Mouse (Mus musculus) cerebellum, adult 11 months (tissue): Measurements from ENCODE around the gene Uso1.
A peak's percentile ranks its signal among the peaks of the same experiment; 100 is the strongest.

ENCODE experiments used
- DNase-seq: peaks from one replicate; pipeline ENCODE4 v3.0.0; 2022

Uso1 gene

DNA sequence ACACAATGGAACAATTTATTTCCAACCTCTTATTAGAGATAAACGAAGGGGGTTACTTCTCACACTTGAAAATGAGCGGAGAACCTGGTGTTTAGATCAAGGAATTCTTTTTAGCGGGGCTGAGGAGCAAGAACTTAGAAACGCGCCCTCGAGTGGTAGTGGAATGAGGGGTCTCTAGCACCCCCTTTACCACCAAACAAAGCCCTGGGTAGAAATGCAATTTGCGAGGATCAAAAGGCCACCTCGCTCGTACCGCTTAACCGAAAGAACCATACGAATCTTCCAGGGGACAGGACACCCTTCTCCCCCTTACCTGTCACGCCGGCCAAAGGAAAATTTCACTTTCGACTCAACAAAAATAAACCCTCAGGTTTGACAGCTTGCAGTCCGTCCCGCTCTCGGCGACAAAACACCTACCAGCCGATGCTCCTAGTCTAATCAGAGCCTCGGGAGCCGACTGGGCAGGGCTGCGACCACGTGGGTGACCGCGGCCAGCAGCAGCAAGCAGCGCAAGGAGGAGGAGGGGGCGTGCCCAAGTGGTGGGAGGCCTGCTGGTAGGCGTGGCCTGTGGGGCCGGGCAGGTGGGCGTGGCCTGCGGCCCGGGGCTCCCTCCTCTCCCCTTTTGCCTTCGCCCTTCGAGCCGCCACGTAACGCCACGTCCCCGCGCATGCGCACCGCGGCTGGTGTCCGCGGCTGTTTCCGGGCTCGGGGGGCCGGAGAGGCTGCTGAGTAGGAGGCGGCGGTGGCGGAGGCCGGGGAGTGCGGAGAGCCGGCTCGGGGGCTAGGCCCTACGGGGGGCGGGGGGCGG is at the start of gene Uso1:
Gene Uso1, plus strand, starts transcription at position 700 of the 808 bp plus-strand sequence.
- peak; percentile 99 for DNase-seq

DNA sequence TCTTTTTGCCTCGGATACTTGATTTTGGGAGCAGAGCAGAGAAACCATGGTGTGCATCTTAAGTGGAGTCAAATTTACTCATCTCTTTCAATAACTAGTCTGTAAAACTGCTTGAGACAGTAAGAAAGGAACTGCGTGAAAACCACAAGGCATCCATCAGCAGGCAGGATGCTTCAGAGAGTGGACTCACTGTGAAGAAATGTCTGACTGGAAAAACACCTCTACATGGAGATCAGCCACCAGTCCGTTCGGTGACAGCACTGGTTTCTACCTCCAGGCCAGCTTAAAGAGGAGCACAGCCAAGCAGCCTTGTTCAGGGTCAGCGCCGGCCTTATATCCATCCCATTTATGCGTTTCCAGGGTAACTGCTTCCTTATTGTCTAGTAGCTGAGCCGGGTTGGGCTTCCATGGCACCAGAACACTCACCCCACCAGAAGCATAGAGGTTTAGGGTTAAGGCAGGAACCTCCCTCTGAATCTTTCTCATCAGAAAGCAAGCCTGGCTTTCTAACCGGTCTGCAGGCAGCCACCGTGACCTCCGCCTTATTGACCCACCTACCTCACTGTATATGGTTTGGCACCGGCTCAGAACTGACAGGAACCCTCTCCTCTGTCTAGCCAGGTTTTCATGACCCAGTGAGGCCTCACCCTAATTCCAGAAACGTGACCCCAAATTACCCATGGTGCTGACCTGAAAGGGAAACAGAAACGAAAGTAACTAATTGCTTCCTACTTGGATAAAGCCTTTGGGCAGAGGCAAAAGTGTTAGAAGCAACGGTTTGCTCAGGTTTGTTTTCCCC is 44.3 kb upstream of the Uso1 start:
- DNase-seq = no peak

DNA sequence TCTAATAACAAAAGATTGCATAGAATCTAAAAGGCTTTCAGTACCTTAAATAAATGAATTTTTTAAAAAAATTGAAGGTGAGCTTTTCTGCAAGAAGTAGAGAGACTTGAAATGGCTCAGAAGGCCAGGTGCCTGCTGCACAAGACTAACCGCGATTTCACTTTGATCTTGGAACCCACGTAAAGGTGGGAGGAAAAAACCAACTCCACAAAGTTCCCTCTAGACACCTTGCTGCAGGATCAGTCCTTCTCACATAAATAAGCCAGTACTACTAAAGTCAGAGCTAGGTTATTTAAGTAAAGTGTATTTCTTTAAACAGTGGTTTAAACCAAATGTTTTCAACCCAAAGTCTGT is 43.7 kb upstream of the Uso1 start:
- DNase-seq = no peak

DNA sequence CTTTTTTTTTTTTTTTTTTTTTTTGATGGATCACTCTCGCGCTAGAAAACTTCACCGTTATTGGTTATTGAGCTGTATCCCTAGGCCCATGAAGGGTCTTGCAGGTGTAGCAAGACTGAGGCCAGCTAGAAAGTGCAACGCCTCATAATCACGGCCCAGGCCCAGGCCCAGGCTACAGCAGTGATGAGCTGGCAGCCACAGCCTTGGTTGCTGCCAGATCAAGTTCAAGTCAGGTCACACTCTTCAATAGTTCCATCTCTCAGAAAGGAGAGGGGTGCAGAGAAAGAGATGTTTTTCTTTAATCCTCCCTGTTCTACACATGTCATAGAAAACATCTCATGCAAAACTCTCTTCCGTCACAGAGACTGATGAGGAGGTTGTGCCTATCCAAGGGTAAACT is 41.0 kb upstream of the Uso1 start:
- DNase-seq = no peak

GRCm38 (mm10) chr5:92097779-92098178 is 40.0 kb upstream of the Uso1 start:
- no peak for DNase-seq

DNA sequence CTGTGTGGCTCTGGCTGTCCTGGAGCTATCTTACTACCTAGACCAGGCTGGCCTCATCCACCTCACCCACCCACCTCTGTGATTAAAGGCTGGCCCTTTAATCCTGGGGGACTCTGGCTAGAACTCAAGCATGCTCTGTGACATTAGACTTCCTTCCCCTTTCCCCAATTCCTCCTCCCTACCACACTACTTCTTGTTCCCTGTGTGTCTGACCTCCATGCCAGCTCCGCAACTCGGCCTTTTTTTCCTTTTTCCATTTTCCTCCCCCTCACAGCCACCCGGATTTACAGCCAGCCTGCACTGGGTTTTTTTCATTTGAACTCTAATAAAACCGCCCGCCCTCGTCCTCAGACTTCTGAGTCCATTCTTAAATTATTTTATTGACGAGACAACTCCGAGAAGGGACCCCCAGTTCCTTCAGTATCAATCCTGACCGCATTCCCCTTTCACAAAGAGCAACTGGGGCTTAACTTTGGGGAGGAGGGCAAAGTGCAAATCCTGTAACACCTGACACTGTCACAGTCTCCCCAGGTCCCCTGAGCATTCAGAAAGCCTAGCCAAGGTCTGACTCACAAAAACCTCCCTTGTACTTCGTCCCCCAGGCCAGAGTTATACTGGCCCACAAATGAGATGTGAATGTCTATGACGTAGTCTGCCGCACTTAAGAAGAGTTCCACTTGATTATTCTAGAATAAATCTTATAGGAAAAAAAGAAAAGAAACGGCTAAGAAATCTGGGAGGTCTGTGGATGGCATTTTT is 39.2 kb upstream of the Uso1 start:
- no peak for DNase-seq

GRCm38 (mm10) chr5:92101601-92102000 is 36.1 kb upstream of the Uso1 start:
- no peak for DNase-seq

GRCm38 (mm10) chr5:92103062-92103461 is 34.7 kb upstream of the Uso1 start:
- DNase-seq = no peak

DNA sequence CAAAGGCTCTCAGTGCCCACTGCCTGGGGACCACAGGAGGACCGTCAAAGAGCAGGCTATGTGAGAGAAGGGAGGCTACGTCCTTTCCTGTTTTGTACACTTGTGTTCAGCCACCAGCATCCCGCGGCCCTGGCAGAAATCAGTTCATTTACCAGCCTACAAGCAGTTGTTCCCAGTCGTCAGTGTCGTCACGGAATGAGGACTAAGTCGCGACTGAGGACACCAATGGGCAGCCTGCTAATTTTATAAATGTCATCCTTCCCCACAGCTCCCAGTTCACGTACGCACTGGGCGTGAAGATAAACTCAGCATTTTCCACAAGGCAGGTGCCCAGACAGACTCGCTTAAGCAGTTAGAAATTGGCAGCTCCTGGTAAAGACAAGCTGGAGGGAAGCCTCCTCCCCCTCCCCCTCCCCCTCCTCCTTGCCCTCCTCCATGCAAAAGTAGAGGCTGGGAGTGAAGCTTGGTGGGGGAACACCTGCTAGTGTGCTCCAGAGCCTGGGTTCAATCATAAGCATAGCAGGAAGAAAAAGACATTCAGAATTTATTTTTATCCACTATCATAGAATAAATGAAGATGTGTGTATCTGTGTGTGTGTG is 33.8 kb upstream of the Uso1 start:
- DNase-seq = no peak

DNA sequence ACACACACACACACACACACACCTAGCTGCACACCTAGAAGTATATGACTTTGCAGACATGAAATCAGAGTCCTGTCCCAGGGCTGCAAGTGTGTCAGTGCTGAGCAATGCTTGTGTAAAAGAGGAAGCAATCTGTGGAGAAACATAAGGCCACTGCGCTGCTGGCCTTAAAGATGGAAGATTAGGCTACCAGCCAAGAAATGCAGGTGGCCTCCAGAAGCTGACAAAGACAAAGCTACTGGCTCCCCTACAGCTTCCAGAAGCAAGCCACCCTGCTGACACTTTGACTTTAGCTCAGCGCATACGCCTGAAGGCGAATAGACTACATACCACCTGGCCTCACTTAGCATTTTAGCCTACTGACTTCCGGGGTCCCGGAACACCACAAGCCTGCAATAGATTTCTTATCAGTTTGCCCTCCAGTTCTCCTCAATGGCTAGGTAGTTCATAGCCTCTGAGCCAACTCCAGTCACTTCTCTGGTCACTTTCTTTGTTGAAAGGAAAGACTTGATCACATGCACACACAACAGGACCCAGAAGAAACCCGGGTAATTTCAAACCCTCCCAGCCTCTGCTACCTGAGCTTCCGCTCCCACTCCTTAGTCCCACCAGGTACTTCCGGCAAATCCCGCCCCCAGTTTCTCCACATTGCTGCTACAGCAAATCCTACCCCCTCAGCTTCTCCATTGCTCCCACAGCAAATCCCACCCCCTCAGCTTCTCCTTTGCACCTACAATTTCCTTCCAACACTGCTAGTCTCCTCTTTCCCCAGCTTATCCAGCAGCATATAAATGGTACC is 31.2 kb upstream of the Uso1 start:
- DNase-seq = peak; percentile 28

DNA sequence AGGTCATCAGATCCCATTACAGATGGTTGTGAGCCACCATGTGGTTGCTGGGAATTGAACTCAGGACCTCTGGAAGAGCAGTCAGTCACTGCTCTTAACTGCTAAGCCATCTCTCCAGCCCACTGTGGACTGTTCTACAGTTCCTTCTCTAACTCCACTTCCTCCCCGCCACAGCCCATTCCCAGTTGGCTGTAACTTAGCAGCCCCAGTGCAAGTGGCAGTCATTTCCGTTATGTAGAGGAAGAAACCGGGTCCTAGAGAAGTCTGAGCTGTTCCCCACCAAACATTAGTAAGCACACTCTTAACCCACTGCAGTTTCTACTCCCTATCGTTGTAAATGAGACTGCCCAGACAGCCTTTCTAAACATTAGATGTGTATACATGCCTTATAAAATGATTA is 30.5 kb upstream of the Uso1 start:
- no peak for DNase-seq

DNA sequence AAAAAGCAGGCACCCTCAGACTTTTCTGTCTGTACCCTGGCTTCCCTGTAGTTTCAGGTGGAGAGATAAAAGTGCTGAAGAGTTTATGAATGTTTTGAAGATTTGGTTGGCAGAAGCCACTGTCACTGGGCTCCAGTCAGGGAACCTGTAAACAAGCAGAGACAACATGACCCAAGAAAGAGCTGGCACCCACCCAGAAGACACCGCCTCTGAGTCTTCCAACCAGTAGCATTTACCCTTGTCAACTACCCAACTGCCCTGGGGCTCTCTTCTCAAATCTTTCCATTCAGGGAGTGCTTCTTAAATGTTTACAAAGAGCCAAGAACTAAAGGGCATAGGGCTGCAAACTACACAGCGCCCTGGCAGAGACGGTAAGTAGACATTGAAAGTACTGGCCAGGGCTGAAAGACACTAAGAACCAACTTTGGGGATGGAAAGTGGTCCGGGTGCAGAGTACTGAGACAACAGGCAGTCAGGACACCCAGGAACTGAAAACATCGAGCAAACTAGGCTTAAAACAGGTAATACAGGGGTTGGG is 26.9 kb upstream of the Uso1 start:
- DNase-seq = no peak

DNA sequence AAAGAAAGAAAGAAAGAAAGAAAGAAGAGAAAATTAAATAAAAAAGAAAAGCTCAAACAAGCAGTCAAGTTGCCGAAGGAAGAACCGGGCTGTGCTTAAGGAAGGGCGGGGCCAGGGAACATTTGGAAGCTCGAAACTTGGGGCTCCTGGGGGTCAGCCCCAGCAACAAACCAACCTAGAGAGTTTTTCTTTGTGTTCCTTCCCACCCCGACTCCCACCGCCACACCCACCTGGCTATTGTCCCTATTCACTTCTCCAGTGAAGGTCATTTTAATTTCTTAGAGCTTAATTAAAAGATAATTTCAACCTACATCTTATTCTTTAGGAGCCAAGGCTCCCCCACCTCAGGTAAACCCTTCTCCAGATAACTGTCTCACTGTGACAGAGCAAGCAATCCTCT is 25.6 kb upstream of the Uso1 start:
- no peak for DNase-seq

DNA sequence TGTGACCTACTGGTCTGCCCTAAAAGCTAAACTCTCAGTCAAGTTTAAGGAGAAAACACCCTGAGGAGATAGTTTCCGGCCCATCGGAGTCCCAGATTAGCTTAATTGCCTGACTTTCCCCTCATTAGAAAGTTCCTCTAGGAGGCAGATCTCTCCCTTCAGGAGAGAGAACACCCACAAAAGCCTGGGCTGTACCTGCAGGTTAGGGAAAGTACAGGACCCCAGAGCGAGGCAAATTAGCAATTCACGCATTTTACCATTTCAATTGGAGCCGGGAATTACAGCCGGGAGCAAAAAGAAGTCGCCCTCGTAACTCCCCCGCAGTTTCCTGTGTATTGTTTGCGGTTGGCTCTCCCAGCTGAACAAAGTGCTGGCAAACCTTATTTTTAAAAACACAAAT is 25.2 kb upstream of the Uso1 start:
- no peak for DNase-seq

GRCm38 (mm10) chr5:92113484-92113883 is 24.3 kb upstream of the Uso1 start:
- DNase-seq = no peak

DNA sequence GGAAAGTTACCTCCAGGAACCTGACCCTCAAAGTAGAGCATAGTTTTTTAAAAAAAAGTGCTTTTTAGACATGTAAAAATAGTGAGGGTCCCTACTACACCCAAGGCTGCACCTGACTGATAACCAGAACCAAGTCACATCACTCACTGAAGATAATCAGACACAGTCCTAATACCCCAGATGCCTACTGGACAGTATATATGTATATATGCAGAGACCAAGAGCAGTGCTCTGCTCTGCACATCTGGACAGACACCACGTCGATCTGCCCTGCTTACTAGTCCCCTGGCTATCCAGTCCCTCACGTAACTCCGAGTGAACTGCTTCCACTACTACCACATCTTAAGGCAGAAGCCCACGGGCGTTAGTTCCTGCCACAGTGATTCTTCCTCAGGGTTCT is 23.5 kb upstream of the Uso1 start:
- DNase-seq = no peak

DNA sequence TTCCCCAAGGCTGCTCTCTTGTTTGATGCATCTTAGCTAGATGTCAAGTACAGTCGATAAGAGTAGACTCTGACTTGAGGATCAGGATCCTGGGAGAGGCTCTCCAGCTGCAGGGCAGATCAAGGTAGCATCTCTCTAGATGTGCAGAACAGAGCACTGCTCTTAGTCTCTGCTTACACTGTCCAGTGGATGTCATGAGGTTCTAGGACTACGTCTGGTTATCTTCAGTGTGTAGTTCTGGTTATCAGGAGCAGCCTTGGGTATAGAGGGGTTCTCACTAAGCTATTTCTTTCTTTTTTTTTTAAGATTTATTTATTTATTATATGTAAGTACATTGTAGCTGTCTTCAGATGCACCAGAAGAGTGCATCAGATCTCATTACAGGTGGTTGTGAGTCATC is 22.8 kb upstream of the Uso1 start:
- no peak for DNase-seq

GRCm38 (mm10) chr5:92117823-92118403 is 19.8 kb upstream of the Uso1 start:
- DNase-seq = peak; percentile 66

DNA sequence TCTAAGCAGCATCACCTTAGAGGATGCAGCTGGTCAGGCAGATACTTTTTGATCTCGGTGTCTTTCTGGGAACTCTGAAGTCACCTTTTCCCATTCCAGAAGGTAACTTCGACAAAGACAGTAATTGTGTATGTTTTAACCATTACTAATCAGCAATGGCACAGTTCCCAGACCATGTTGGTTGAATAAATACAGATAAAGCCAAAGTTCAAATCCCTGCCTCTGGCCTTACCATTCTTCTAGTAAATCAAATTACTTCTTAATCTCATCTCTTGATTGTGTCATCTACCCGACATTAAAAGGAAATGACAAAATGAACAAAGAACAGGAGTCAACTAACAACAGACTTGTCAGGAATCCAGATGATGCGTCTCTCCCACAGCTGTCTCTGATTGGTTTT is 16.1 kb upstream of the Uso1 start:
- no peak for DNase-seq

DNA sequence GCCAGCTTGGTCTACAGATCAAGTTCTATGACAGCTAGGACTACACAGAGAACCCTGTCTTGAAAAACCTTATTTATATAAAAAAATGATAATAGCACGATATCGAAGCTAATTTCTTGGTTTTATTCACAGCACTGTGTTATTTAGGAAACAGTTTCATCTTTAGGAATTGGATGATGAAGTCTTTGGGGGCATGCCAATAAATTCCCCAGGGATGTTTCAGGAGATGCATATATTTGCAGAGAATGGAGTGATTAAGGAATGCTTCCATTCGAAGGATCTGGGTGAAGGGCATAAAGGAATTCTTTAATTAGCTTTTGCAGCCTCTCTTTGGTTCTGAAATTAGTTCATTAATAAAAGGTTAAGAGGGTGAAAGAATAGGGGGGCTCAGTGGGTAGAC is 12.3 kb upstream of the Uso1 start:
- DNase-seq = no peak

DNA sequence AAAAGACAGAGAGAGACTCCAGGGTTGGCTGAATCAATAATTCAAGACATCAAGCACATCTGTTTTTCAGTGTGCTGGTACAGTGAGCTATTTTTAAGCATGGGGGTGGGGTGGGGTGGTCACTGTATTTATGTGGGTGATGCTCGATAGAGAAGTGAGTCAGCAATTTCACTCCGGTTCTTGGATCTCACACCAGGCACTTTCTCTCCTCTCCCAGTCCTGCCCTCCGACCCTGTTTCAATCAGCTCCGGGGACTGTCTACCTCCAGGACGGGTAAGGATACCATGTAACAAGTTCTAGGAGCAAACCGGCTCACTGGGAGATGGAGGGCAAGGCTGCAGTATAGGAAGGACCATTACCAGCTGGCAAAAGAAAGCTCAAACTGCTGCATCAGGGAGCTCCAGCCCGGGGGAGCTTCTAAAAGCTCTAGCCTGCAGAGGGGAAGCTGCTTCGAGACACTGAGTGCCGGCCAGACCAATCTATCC is 10.6 kb upstream of the Uso1 start:
- no peak for DNase-seq

GRCm38 (mm10) chr5:92127751-92128150 is 10.0 kb upstream of the Uso1 start:
- no peak for DNase-seq
